Mouse (Mus musculus) thymus, adult 2 months (tissue): ENCODE results near the gene Vps18. TPM values are rescaled to one million over a fixed set of nuclear protein-coding genes. Genes with fewer than 3 reads are reported as not detected.

ENCODE experiments used
- DNase-seq: peaks from one replicate; pipeline ENCODE4 v3.0.0; 2021
- H3K27ac ChIP-seq: fragments of 200-500 bp; 2 replicates; pipeline ENCODE4 v1.5.1; 2012; ENCODE audit warnings: low read length, control low read depth; ENCODE audit not compliant: control insufficient read depth, insufficient read depth
- H3K27me3 ChIP-seq: fragments of 200-500 bp; 2 replicates; pipeline ENCODE4 v1.6.1; 2012; ENCODE audit warnings: mild to moderate bottlenecking, low read length, moderate library complexity, mixed read lengths; ENCODE audit not compliant: control insufficient read depth, insufficient read depth
- H3K36me3 ChIP-seq: fragments of 200-500 bp; 2 replicates; pipeline ENCODE4 v1.6.1; 2012; ENCODE audit warnings: mild to moderate bottlenecking, low read length, moderate library complexity; ENCODE audit not compliant: control insufficient read depth, insufficient read depth
- H3K4me1 ChIP-seq: fragments of 200-500 bp; replicated peaks from 2 replicates; pipeline ENCODE4 v1.6.1; 2012; ENCODE audit warnings: low read length; ENCODE audit not compliant: control insufficient read depth, insufficient read depth
- H3K4me3 ChIP-seq: fragments of 200-500 bp; 2 replicates; pipeline ENCODE4 v1.5.1; 2012; ENCODE audit warnings: mild to moderate bottlenecking, low read length, control low read depth, moderate library complexity; ENCODE audit not compliant: control insufficient read depth, insufficient read depth
- CTCF ChIP-seq: fragments of 200-500 bp; IDR thresholded peaks from 2 replicates; pipeline ENCODE4 v1.5.1; 2012; ENCODE audit warnings: mild to moderate bottlenecking, control low read depth, low read length, moderate library complexity, borderline replicate concordance; ENCODE audit not compliant: control insufficient read depth, poor library complexity, insufficient read depth; ENCODE audit errors: extremely low read depth
- POLR2A ChIP-seq: fragments of 200-500 bp; IDR thresholded peaks from 2 replicates; pipeline ENCODE4 v1.6.1; 2012; ENCODE audit warnings: mild to moderate bottlenecking, low read length, control low read depth, moderate library complexity; ENCODE audit not compliant: control insufficient read depth, poor library complexity, insufficient read depth; ENCODE audit errors: extremely low read depth
- whole genome bisulfite sequencing: fragments of 180-500 bp; shearing (Covaris S2); methylation state at CpG from one replicate; pipeline ENCODE4 v1.1.7; 2018; 5-methylcytosine and 5-hydroxymethylcytosine counted together
- polyA plus RNA-seq: library from polyadenylated mRNA; depleted of rRNA; stranded (reverse); fragments of >200 nt; gene quantifications from 2 replicates; pipeline ENCODE4 v1.2.3, GENCODE M21; 2012

Vps18 gene
- polyA plus RNA-seq, 1 experiment, result 28.4 TPM

GRCm38 (mm10) chr2:119312380-119312958 is 23.9 kb downstream of the Vps18 start:
- DNase-seq, result no peak
- H3K27me3 ChIP-seq, result no peaks in the 10 kb centered on the region
- H3K4me3 ChIP-seq, result no peak overlapping the region
- H3K36me3 ChIP-seq, result no peaks in the 10 kb centered on the region
- TF ChIP-seq POLR2A, result no peak
- TF ChIP-seq CTCF, result no peak
- 92% methylated on average over 2 of the region's 2 CpGs for WGBS
- no peak overlapping the region for H3K27ac ChIP-seq
- H3K4me1 ChIP-seq, result no peaks in the 10 kb centered on the region

GRCm38 (mm10) chr2:119313780-119314479 is 25.4 kb downstream of the Vps18 start:
- H3K27me3 ChIP-seq, result no peaks in the 10 kb centered on the region
- H3K27ac ChIP-seq, result no peak overlapping the region
- no peaks in the 10 kb centered on the region for H3K4me1 ChIP-seq
- TF ChIP-seq POLR2A, result no peak
- no peak for TF ChIP-seq CTCF
- DNase-seq, result no peak
- H3K4me3 ChIP-seq, result no peak overlapping the region
- WGBS, result 72% methylated on average over 10 of the region's 10 CpGs
- H3K36me3 ChIP-seq, result no peaks in the 10 kb centered on the region

- no peak overlapping the region for H3K27ac ChIP-seq
- H3K4me3 ChIP-seq, result no peak overlapping the region
- H3K36me3 ChIP-seq, result no peaks in the 10 kb centered on the region
- DNase-seq, result no peak
- H3K4me1 ChIP-seq, result no peaks in the 10 kb centered on the region
- TF ChIP-seq POLR2A (no peak), CTCF (no peak)
- H3K27me3 ChIP-seq, result no peaks in the 10 kb centered on the region
- 98% methylated on average over 12 of the region's 12 CpGs for WGBS
These were observed 26.3 kb downstream of the Vps18 start for GRCm38 (mm10) chr2:119314742-119315310.

- Histone ChIP-seq H3K27ac (no peak overlapping the region), H3K36me3 (no peaks in the 10 kb centered on the region), H3K4me1 (peaks cover 12% of the 10 kb centered on the region), H3K4me3 (no peak overlapping the region), H3K27me3 (peaks cover 8% of the 10 kb centered on the region; the same call in 1 of the 2 replicates)
- no peak for DNase-seq
- 86% methylated on average over 3 of the region's 3 CpGs for WGBS
- TF ChIP-seq CTCF (no peak), POLR2A (no peak)
These were observed 29.6 kb downstream of the Vps18 start for GRCm38 (mm10) chr2:119318043-119318710.

GRCm38 (mm10) chr2:119320571-119320970 is 32.0 kb downstream of the Vps18 start:
- 39% methylated on average over 8 of the region's 8 CpGs for WGBS
- H3K36me3 ChIP-seq, result no peaks in the 10 kb centered on the region
- peaks cover 22% of the 10 kb centered on the region for H3K4me1 ChIP-seq
- no peak for DNase-seq
- H3K27me3 ChIP-seq, result peaks cover 8% of the 10 kb centered on the region; the same call in 1 of the 2 replicates
- H3K4me3 ChIP-seq, result no peak overlapping the region
- TF ChIP-seq CTCF (no peak), POLR2A (no peak)
- H3K27ac ChIP-seq, result no peak overlapping the region
